Mouse (Mus musculus): ENCODE data around the gene Rbl1.
"Not testable (repeated sequence)": the region's sequence is repeated elsewhere in the genome, so short reads cannot be mapped to it uniquely, and the experiment has no call there.

Rbl1 gene

DNA sequence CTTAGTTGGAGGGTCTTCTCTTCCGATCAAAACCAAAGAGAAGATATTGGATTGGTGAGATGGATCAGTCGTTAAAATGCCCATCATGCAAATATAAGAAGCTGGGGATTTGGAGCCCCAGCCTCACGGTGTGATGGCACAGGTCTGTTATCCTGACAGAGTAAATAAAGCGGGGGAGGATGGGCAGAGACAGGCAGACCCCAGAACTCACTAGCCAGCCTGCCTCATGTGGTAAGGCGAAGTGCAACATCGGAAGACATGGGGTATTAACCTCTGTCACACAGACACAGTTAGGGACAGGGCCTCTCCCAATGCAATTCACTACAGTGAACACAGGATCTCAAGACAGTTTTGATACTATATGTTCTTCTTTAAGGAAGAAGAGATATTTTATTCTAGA is 33.7 kb downstream of the Rbl1 start:
- DNase-seq (ENCODE audit: low spot score): no peak

- no peak for DNase-seq (ENCODE audit: low spot score)
These were observed 34.2 kb downstream of the Rbl1 start for GRCm38 (mm10) chr2:157170166-157170565.

- no peak for DNase-seq (ENCODE audit: low spot score)
These were observed 37.8 kb downstream of the Rbl1 start for GRCm38 (mm10) chr2:157166371-157167080.

- DNase-seq (ENCODE audit: low spot score): not testable (repeated sequence)
These were observed 38.8 kb downstream of the Rbl1 start for GRCm38 (mm10) chr2:157165312-157166224.

DNA sequence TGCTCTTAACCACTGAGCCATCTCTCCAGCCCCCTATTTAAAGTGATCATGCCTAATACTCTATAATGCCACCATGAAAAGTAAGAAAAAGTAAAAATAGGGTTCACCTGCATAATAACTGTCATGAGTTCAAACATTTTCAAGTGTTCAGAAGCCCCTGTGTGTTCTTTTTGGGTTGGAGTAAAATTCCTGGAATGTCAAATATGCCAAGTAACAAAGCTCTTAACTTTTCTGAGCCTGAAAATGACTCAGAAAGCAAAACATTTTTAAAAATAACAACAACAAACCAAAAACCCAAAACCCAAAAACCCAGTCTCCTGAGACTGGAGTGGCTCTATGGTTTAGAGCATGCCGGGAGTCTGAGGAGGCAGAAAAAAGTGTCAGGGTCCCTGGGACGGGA is 40.2 kb downstream of the Rbl1 start:
- DNase-seq (ENCODE audit: low spot score): no peak

GRCm38 (mm10) chr2:157156079-157156478 is 48.3 kb downstream of the Rbl1 start:
- no peak for DNase-seq (ENCODE audit: low spot score)

DNA sequence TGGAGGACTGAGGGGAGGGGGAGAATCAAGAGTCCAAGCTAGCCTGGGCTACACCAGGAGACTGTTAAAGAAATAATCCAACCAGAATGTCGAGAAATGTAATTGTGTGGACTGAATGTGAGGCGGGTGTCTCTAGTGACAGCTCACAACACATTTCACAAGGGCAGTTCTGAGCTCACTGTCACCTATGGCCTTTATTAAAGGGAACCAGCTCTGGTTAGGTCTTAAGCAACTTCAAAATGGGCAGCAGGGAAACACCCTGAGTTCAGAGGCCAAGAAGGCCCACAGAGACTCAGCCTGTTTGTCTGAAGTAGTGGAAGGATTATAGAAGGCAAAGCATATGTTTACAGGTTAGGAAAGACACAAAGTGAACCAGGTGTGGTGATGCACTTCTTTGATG is 51.1 kb downstream of the Rbl1 start:
- DNase-seq (ENCODE audit: low spot score): no peak

GRCm38 (mm10) chr2:157148417-157148816 is 55.9 kb downstream of the Rbl1 start:
- DNase-seq (ENCODE audit: low spot score): no peak

- no peak for DNase-seq (ENCODE audit: low spot score)
These were observed 56.8 kb downstream of the Rbl1 start for GRCm38 (mm10) chr2:157147397-157148020.

DNA sequence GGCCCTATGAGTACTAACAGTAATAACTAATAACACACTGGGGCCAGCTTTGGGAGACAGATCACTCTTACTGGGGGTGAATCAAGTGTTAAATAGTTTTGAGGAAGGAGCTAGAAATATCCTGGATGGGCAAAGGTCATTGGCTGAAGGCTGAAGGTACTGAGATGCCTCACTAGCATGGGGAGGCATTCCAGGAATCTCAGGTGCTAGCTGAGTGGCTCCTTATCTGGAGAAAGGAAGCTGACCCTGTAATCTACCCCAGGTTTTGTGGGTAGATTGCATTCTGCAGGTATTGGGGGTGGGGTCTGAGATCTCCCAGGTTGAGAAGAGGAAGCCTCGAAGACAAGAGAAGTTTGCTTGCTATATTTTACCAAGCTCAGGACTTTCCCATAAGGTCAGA is 59.2 kb downstream of the Rbl1 start:
- DNase-seq (ENCODE audit: low spot score): no peak

DNA sequence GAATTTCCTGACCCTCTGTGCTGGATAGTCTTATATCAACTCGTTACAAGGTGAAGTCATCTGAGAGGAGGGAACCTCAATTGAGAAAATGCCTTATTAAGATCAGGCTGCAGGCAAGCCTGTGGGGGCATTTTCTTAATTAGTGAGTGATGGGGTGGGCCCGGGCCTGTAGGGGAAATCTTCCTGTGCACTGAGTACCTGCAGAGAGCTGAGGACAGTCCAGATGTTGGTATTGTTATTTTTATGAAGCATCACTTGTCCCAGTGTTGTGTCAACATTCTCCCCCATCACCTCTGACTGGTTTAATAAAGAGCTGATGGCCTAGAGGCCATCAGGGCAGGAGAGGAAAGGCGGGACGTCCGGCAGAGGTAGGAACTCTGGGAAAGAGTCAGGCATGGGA is 60.2 kb downstream of the Rbl1 start:
- DNase-seq (ENCODE audit: low spot score): no peak

DNA sequence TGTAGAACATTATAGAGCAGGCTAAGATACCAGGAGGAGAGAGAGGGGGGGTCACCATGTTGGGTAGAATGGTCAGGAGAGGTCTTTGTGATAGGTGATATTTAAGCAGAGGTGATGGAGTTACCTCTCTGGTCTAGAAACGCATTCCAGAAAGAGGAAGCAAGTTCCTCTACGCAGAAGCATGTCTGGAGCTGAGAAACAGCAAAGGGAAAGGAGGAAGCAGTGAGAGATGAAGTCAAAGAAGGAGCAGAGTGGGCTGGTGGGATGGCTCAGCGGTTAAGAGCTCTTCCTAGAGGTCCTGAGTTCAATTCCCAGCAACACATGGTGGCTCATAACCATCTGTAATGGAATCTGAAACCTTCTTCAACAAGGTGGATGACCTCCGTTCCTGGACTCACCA is 62.4 kb downstream of the Rbl1 start:
- no peak for DNase-seq (ENCODE audit: low spot score)

- DNase-seq (ENCODE audit: low spot score): no peak
These were observed 65.0 kb downstream of the Rbl1 start for GRCm38 (mm10) chr2:157139251-157139802.

GRCm38 (mm10) chr2:157138808-157139207 is 65.5 kb downstream of the Rbl1 start:
- DNase-seq (ENCODE audit: low spot score): no peak

GRCm38 (mm10) chr2:157137959-157138731 is 66.2 kb downstream of the Rbl1 start:
- no peak for DNase-seq (ENCODE audit: low spot score)

- DNase-seq (ENCODE audit: low spot score): no peak
These were observed 67.7 kb downstream of the Rbl1 start for GRCm38 (mm10) chr2:157136646-157137045.

GRCm38 (mm10) chr2:157136176-157136575 is 68.2 kb downstream of the Rbl1 start:
- no peak for DNase-seq (ENCODE audit: low spot score)

DNA sequence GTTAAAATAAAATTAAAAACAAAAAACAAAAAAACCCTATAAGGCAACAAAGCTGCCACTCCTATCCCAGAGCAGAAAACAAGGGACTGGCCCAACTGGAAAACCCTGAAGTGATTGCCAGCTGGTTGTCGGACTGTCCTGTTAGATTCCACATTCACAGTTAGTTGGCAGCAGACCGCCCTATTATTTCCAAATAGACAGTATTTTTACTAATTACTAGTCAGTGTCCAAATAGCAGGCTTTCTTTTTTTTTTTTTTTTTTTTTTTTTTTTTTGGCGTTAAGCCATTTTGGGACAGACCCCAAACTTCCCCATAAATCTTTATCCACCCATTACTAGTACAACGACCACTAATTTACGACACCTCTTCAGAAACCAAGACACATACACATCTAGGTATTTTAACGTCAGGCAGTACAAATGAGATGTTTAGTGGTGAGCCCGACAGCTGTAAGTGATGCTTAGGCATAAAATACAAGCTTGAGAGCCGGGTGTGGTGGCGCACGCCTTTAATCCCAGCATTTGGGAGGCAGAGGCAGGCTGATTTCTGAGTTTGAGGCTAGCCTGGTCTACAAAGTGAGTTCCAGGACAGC is 68.7 kb downstream of the Rbl1 start:
- DNase-seq (ENCODE audit: low spot score): no peak

GRCm38 (mm10) chr2:157135014-157135413 is 69.3 kb downstream of the Rbl1 start, which contains the start of gene Samhd1:
Gene Samhd1, minus strand, starts transcription at chr2:157135265.
- DNase-seq (ENCODE audit: low spot score): peak; percentile 94

- DNase-seq (ENCODE audit: low spot score): no peak
These were observed 69.8 kb downstream of the Rbl1 start for GRCm38 (mm10) chr2:157134479-157134931.
